ENCODE assay signal across 7 mouse cellular contexts in genomic region chr3:121390724-121391123, GRCm38 (mm10). TPM values are rescaled to one million over a fixed set of nuclear protein-coding genes. Genes with fewer than 3 reads are reported as not detected.
DNase-seq lines count a peak whose midpoint lies in the region; ATAC-seq and TF ChIP-seq lines count a peak whose summit lies in the region.

No protein-coding gene starts in this region.

- no peaks in the 10 kb centered on the region for H3K36me3 ChIP-seq in embryonic facial prominence, embryonic 10.5 days (replicated peaks)
- H3K36me3 ChIP-seq in hindbrain, embryonic 15.5 days: no peaks in the 10 kb centered on the region
- no peaks in the 10 kb centered on the region for H3K36me3 ChIP-seq in midbrain, embryonic 10.5 days

- H3K27me3 ChIP-seq in embryonic facial prominence, embryonic 10.5 days (replicated peaks; ENCODE audit: low read depth, poor library complexity, severe bottlenecking): no peaks in the 10 kb centered on the region
- no peaks in the 10 kb centered on the region for H3K27me3 ChIP-seq in hindbrain, embryonic 15.5 days
- no peaks in the 10 kb centered on the region for H3K27me3 ChIP-seq in midbrain, embryonic 10.5 days (ENCODE audit: low read depth, poor library complexity, severe bottlenecking)

- TF ChIP-seq CTCF in brain, embryonic 14.5 days (IDR thresholded peaks at IDR 0.05; ENCODE audit: borderline replicate concordance, extremely low read depth, insufficient read depth, insufficient read length): no peak

- no peak overlapping the region for H3K9ac ChIP-seq in hindbrain, embryonic 15.5 days

- no peaks in the 10 kb centered on the region for H3K9me3 ChIP-seq in embryonic facial prominence, embryonic 10.5 days
- no peaks in the 10 kb centered on the region for H3K9me3 ChIP-seq in hindbrain, embryonic 15.5 days
- no peaks in the 10 kb centered on the region for H3K9me3 ChIP-seq in midbrain, embryonic 10.5 days (replicated peaks)

- 41% methylated on average over 7 of the region's 7 CpGs for WGBS in embryonic facial prominence, embryonic 10.5 days
- WGBS in hindbrain, embryonic 15.5 days: 20% methylated on average over 7 of the region's 7 CpGs
- WGBS in midbrain, embryonic 10.5 days: 52% methylated on average over 6 of the region's 7 CpGs

- H3K4me3 ChIP-seq in embryonic facial prominence, embryonic 10.5 days: peak overlapping the region; percentile 35; the same call in 1 of the 2 replicates
- H3K4me3 ChIP-seq in hindbrain, embryonic 15.5 days: no peak overlapping the region
- no peak overlapping the region for H3K4me3 ChIP-seq in midbrain, embryonic 10.5 days

- peak overlapping the region; percentile 76 for H3K27ac ChIP-seq in embryonic facial prominence, embryonic 10.5 days (replicated peaks)
- H3K27ac ChIP-seq in hindbrain, embryonic 15.5 days (replicated peaks): no peak overlapping the region
- peak overlapping the region; percentile 64 for H3K27ac ChIP-seq in midbrain, embryonic 10.5 days (replicated peaks)

- H3K4me1 ChIP-seq in embryonic facial prominence, embryonic 10.5 days: peaks cover 32% of the 10 kb centered on the region
- peaks cover 19% of the 10 kb centered on the region for H3K4me1 ChIP-seq in hindbrain, embryonic 15.5 days (replicated peaks)
- H3K4me1 ChIP-seq in midbrain, embryonic 10.5 days: peaks cover 23% of the 10 kb centered on the region

- TF ChIP-seq POLR2A in brain, embryonic 14.5 days (IDR thresholded peaks at IDR 0.05; ENCODE audit: borderline replicate concordance, extremely low read depth, insufficient read depth, insufficient read length, poor library complexity, severe bottlenecking): no peak

- H3K4me2 ChIP-seq in hindbrain, embryonic 15.5 days: peak overlapping the region; percentile 41

- peak; percentile 71 for ATAC-seq in hindbrain, embryonic 15.5 days (ENCODE audit: low FRiP score, low read depth)

- DNase-seq in brain, embryonic 14.5 days (ENCODE audit: low read depth): peak; percentile 40
- peak; percentile 54 for DNase-seq in embryonic facial prominence, embryonic 10.5 days (ENCODE audit: low spot score)
- DNase-seq in midbrain, embryonic 10.5 days (ENCODE audit: low spot score): peak; percentile 31
- no peak for DNase-seq in urinary bladder, postnatal 25 days (ENCODE audit: low spot score)
- no peak for DNase-seq in natural killer cell, adult 2 months (ENCODE audit: low spot score in 2 of 2)
- no peak for DNase-seq in right cerebral cortex, postnatal 14 days

RNA-seq across cellular contexts. Expression of gene Cnn3, which starts 35.6 kb away (rescaled TPM):
- 412 and 494 TPM in 2 replicates for polyA plus RNA-seq in brain, embryonic 14.5 days (2012; rRNA removed)
- polyA plus RNA-seq in embryonic facial prominence, embryonic 10.5 days (2016; fragmentation: Nextera tagmentation; extraction: Ambion mirVana): 864 and 874 TPM in 2 replicates
- 423 and 447 TPM in 2 replicates for polyA plus RNA-seq in hindbrain, embryonic 15.5 days (2015; fragmentation: Nextera tagmentation; extraction: Ambion mirVana)
- 947 and 1,037 TPM in 2 replicates for polyA plus RNA-seq in midbrain, embryonic 10.5 days (2016; fragmentation: Nextera tagmentation; extraction: Ambion mirVana)

Comparison
In these comparisons a context has a peak if more than half of its experiments do, and no peak if none do; other contexts are left out.
1. DNase-seq: peak in brain, embryonic 14.5 days (single experiment), embryonic facial prominence, embryonic 10.5 days (single experiment) and midbrain, embryonic 10.5 days (single experiment); none in urinary bladder, postnatal 25 days (single experiment), natural killer cell, adult 2 months (0 of 2) and right cerebral cortex, postnatal 14 days (single experiment).